Mouse (Mus musculus) hindbrain, embryonic 11.5 days (tissue): Measurements from ENCODE around the gene Sppl2b. TPM values are rescaled to one million over a fixed set of nuclear protein-coding genes. Genes with fewer than 3 reads are reported as not detected.

ENCODE experiments used
- ATAC-seq: fragments of 200-750 bp; cut with Nextera tagmentation; 2 replicates; pipeline ENCODE4 v1.8.0; 2017; ENCODE audit warnings: mild to moderate bottlenecking, moderate TSS enrichment, moderate library complexity; ENCODE audit not compliant: low FRiP score
- DNase-seq: peaks from one replicate; pipeline ENCODE4 v3.0.0-alpha.2; 2015; ENCODE audit warnings: low spot score
- H3K27ac ChIP-seq: fragments of 300-500 bp; sonication (generic); 2 replicates; pipeline ENCODE4 v1.5.1; 2014; ENCODE audit warnings: mild to moderate bottlenecking, low read depth, low read length
- H3K27me3 ChIP-seq: fragments of 300-500 bp; sonication (generic); 2 replicates; pipeline ENCODE4 v1.6.1; 2014; ENCODE audit warnings: mild to moderate bottlenecking, low read length, moderate library complexity, mixed read lengths; ENCODE audit not compliant: control insufficient read depth, insufficient read depth
- H3K36me3 ChIP-seq: fragments of 300-500 bp; sonication (generic); 2 replicates; pipeline ENCODE4 v1.6.1; 2014; ENCODE audit warnings: mild to moderate bottlenecking, low read length, moderate library complexity, mixed read lengths; ENCODE audit not compliant: control insufficient read depth, insufficient read depth
- H3K4me1 ChIP-seq: fragments of 300-500 bp; sonication (generic); replicated peaks from 2 replicates; pipeline ENCODE4 v1.6.1; 2014; ENCODE audit warnings: low read length, mixed read lengths; ENCODE audit not compliant: control insufficient read depth, insufficient read depth
- H3K4me2 ChIP-seq: fragments of 300-500 bp; sonication (generic); replicated peaks from 2 replicates; pipeline ENCODE4 v1.6.1; 2014; ENCODE audit warnings: mild to moderate bottlenecking, low read depth, low read length
- H3K4me3 ChIP-seq: fragments of 300-500 bp; sonication (generic); 2 replicates; pipeline ENCODE4 v1.5.1; 2014; ENCODE audit warnings: low read depth, low read length
- H3K9ac ChIP-seq: fragments of 300-500 bp; sonication (generic); 2 replicates; pipeline ENCODE4 v1.6.1; 2014; ENCODE audit warnings: low read depth, low read length
- H3K9me3 ChIP-seq: fragments of 300-500 bp; sonication (generic); 2 replicates; pipeline ENCODE4 v1.6.1; 2016; ENCODE audit warnings: low read length; ENCODE audit not compliant: control insufficient read depth
- WGBS: fragments of 180-500 bp; shearing (Covaris S2); extraction: QIAGEN DNeasy Blood & Tissue Kit; methylation state at CpG from one replicate; pipeline ENCODE4 v1.1.7; 2014; 5-methylcytosine and 5-hydroxymethylcytosine counted together
- polyA plus RNA-seq: library from polyadenylated mRNA; unstranded; fragments of >200 nt; fragmentation: Nextera tagmentation; extraction: Ambion mirVana; gene quantifications from 2 replicates; pipeline ENCODE4 v1.2.1, GENCODE M21; 2014

The Sppl2b gene
- polyA plus RNA-seq, 1 experiment from 2014 or later = 25.1 TPM

DNA sequence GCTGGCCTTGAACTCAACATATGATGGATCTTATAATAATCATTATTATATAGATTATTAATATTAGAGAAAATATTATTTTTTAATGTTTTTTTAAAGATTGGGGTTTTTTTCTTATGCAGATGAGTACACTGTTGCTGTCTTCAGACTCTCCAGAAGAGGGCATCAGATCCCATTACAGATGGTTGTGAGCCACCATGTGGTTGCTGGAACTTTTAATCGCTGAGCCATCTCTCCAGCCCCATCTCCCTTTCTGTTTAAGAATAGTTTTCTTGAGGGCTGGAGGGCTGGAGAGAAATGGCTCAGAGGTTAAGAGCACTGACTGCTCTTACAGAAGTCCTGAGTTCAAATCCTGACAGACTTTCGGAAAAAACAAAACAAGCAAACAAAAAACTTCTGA is 33.1 kb upstream of the Sppl2b start:
- Histone ChIP-seq H3K27ac (no peak overlapping the region), H3K4me3 (no peak overlapping the region), H3K4me2 (no peak overlapping the region), H3K4me1 (no peaks in the 10 kb centered on the region), H3K9ac (no peak overlapping the region), H3K27me3 (no peaks in the 10 kb centered on the region), H3K9me3 (no peaks in the 10 kb centered on the region), H3K36me3 (no peaks in the 10 kb centered on the region)
- DNase-seq (no peak), ATAC-seq (no peak)
- WGBS = 44% methylated on average over 2 of the region's 2 CpGs

DNA sequence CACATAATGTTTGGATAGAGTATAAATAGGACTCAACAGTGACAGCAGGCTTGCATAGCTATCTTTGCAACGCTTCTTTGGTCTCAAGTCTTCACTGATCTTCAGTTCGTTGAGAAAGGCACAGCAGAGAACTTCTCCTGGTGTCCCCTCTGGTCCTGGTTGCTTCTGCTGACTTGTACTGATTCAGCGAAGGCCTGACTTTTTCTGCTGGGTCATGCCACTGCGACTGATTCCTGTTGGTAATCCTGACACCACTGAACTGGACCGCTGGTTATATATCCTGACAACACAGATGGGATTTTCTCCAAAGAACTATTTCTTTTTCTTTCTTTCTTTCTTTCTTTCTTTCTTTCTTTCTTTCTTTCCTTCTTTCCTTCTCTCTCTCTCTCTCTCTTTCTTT is 32.5 kb upstream of the Sppl2b start:
- Histone ChIP-seq H3K4me3 (no peak overlapping the region), H3K9me3 (no peaks in the 10 kb centered on the region), H3K36me3 (no peaks in the 10 kb centered on the region), H3K9ac (no peak overlapping the region), H3K27ac (no peak overlapping the region), H3K4me2 (no peak overlapping the region), H3K4me1 (no peaks in the 10 kb centered on the region), H3K27me3 (no peaks in the 10 kb centered on the region)
- no peak for ATAC-seq
- no peak for DNase-seq
- WGBS = 93% methylated on average over 5 of the region's 5 CpGs

DNA sequence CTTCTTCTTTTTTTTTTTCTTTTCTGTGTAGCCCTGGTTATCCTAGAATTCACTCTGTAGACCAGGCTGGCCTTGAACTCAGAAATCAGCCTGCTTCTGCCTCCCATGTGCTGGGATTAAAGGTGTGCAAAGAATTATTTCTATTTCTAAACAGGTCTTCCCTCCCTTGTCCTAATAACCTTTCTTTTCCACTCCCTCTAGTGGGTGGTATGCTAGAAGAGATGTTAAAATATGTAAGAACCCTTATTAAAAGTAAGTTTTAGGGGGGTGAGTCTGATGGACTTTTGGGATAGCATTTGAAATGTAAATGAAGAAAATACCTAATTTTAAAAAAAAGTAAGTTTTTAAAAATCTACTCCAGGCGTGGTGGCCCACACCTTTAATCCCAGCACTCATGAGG is 31.8 kb upstream of the Sppl2b start:
- DNase-seq (no peak), ATAC-seq (no peak)
- Histone ChIP-seq H3K27me3 (no peaks in the 10 kb centered on the region), H3K36me3 (no peaks in the 10 kb centered on the region), H3K9me3 (no peaks in the 10 kb centered on the region), H3K4me1 (peaks cover 5% of the 10 kb centered on the region; the same call in 1 of the 2 replicates), H3K27ac (no peak overlapping the region), H3K9ac (no peak overlapping the region), H3K4me2 (no peak overlapping the region), H3K4me3 (no peak overlapping the region)
- 83% methylated on average over 1 of the region's 1 CpGs for WGBS

DNA sequence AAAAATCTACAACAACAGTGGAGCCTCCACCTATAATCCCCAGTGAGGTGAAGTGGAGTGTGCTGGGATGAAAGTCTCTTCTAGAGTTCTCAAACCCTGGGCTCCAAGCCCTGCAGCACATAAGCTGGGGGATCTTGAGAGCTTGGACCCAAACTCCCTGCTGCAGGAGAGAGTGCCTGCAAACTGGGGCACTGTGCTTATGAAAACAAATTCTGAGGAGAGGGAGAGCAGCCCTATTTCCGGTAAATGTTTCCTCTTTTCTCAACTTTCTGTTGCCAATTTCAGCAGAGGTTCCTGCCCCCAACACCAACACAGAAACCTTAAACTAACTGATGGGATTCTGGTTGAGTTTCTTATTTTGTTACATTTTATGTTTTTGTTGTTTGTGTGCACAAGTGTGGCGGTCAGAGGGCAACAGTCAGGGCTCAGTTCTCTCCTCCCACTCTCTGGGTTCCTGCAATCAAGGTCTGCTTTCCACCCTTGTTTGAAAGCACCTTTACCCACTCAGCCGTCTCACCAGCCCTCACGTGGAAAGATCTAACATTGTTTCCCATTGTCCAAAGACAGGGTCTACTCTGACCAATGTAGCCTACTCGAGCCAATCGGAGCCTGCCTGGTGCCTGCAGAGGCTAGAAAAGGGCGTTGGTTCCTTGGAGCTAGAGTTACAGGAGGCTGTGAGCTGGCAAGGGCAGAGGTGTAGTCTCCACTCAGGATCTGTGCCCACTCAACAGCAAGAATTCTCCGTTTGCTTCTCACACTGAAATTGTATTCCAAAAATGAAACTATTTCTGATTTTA is 31.0 kb upstream of the Sppl2b start:
- Histone ChIP-seq H3K9ac (no peak overlapping the region), H3K4me2 (no peak overlapping the region), H3K4me3 (no peak overlapping the region), H3K27ac (no peak overlapping the region), H3K4me1 (peaks cover 5% of the 10 kb centered on the region; the same call in 1 of the 2 replicates), H3K36me3 (no peaks in the 10 kb centered on the region), H3K27me3 (no peaks in the 10 kb centered on the region), H3K9me3 (no peaks in the 10 kb centered on the region)
- no peak for DNase-seq
- WGBS = 65% methylated on average over 8 of the region's 8 CpGs
- ATAC-seq = no peak

DNA sequence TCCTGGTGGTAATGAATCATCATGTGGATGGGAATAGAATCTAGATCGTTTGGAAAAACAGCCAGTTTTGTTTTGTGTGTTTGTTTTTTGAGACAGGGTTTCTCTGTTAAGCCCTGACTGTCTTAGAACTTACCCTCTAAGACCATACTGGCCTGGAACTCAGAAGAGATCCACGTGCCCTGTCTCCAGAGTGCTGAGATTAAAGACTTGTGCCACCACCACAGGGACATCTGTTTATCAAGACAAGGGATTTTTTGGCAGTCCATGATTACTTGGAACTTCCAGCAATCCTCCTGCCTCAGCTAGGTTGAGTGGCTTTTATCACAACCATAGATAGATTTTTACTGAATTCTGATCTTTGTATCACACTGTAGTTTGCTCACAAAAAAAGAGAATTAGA is 30.2 kb upstream of the Sppl2b start:
- H3K9me3 ChIP-seq = no peaks in the 10 kb centered on the region
- 73% methylated on average over 2 of the region's 2 CpGs for WGBS
- no peak for ATAC-seq

DNA sequence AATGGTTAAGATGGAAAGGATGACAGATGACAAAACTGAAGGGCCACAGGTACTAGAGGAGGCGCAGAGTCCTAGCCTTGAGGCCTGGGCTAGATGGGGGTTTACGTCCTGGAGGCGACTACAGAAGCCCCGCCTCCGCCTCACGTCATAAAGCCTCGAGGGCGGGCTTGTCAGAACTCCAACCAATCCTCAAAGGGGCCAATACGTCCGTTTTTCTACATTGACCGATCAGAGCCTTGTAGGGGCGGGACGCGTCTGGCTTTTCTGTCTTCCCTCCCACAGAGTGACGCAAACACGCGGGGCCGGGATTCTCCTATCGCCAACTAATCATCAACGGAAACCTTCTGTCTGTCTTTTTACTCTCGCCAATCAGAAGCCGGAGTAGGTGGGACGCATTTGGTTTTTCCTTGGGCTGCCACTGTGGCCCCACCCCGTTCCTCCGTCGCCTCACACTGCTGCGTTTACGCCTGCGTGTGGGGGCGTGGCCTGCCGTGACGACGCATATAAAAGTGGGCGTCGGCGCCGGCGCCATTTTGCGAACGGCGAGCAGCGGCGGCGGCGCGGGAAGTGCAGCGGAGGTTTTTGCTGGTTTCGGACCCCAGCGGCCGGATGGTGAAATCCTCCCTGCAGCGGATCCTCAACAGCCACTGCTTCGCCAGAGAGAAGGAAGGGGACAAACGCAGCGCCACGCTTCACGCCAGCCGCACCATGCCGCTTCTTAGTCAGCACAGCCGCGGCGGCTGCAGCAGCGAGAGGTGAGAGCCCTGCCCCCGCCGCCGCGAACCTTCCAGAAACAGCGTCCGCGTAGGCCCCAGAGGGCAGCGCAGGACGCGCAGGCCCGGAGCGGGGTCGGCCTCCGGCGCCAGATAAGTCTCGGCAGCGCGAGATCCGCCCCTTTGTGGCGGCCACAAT is 28.7 kb upstream of the Sppl2b start, which contains the start of gene Oaz1:
TSS of gene Oaz1 (plus strand) at position 506 of the 912 bp plus-strand sequence.
- peak within 1 kb of the TSS; percentile 89 for H3K9ac ChIP-seq
- DNase-seq = peak; percentile 99
- peak within 1 kb of the TSS; percentile 80 for H3K27ac ChIP-seq
- WGBS = under 1% methylated on average over 78 of the region's 82 CpGs
- H3K4me3 ChIP-seq = peak within 1 kb of the TSS; percentile 88
- H3K4me2 ChIP-seq = peak within 1 kb of the TSS; percentile 81
- no peaks in the 10 kb centered on the region for H3K27me3 ChIP-seq
- no peaks in the 10 kb centered on the region for H3K36me3 ChIP-seq
- peak; percentile 97 for ATAC-seq
- H3K4me1 ChIP-seq = peaks cover 12% of the 10 kb centered on the region; the same call in 1 of the 2 replicates
- H3K9me3 ChIP-seq = no peaks in the 10 kb centered on the region

More for the DNA sequence above, 30.2 kb upstream of the Sppl2b start:
- Histone ChIP-seq H3K4me1 (peaks cover 10% of the 10 kb centered on the region; the same call in 1 of the 2 replicates), H3K4me3 (no peak overlapping the region), H3K27ac (no peak overlapping the region), H3K36me3 (no peaks in the 10 kb centered on the region), H3K4me2 (no peak overlapping the region), H3K27me3 (no peaks in the 10 kb centered on the region), H3K9ac (no peak overlapping the region)
- DNase-seq = no peak

DNA sequence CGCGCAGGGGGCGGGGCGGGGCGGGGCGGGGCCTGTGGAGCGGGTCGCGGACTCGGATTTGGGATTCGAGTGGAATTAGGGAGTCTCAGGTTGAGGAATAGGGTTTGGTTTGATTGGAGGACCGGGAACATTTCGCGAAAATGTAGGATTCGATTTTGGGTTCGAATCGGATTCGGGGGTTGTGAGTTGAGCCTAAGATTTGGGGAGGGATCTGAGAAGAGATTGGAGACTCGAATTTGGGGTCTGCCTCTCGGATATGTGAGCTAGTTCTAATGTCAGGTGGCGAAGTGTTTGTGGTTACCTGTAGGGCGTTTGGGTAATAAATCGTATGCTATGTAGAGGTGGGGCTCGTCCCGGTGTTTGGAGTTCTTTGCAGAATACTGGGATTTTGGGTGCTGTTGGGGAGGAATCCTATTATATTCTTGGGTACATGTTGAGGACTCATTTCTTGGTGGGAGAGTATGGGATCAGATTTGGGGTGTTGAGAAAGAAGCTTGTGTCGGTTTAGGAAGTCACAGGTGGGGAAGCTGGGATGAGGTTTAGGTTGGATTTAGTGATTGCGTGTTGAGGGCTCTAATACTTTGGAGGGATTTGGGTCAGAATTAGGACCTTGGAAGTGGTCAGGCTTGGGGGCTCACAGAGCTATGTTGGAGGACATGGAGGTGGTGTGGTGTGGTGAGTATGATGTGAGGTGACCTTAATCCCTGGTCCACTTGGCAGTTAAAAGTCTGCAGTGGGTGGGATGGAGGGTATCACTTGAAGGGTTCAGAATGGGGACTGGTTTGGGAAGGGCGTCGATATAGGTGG is 27.8 kb upstream of the Sppl2b start:
- Histone ChIP-seq H3K4me2 (peak overlapping the region; percentile 81), H3K36me3 (no peaks in the 10 kb centered on the region), H3K27ac (peak overlapping the region; percentile 80; the same call in 1 of the 2 replicates), H3K4me3 (peak overlapping the region; percentile 88), H3K27me3 (no peaks in the 10 kb centered on the region), H3K4me1 (peaks cover 12% of the 10 kb centered on the region; the same call in 1 of the 2 replicates), H3K9ac (peak overlapping the region; percentile 89), H3K9me3 (no peaks in the 10 kb centered on the region)
- ATAC-seq (no peak), DNase-seq (no peak)
- 11% methylated on average over 27 of the region's 29 CpGs for WGBS

DNA sequence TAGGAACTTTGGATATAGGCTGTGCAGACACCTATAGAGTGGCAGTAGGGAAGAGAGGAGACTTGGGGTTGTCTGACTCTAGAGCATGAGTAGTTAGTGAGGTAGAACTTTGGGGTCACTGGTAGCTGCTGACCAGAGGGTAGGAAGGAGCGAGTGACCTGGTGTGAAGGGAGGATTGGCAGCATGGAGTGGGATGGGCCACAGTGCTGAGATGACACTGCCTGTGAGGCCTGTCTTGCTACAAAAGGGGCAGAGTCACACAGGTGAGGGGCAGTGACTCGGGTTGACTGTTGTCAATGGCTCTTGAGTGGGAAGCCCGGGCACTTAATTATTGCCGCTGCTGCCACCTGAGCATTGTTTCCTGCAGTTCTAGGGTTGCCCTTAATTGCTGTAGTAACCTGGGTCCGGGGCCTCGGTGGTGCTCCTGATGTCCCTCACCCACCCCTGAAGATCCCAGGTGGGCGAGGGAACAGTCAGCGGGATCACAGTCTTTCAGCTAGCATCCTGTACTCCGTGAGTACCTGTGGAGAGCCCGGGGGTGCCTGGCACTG is 27.1 kb upstream of the Sppl2b start:
- no peaks in the 10 kb centered on the region for H3K9me3 ChIP-seq
- H3K9ac ChIP-seq = peak overlapping the region; percentile 89; the same call in 1 of the 2 replicates
- H3K4me3 ChIP-seq = peak overlapping the region; percentile 88
- ATAC-seq (no peak), DNase-seq (no peak)
- H3K4me2 ChIP-seq = peak overlapping the region; percentile 81
- H3K27me3 ChIP-seq = no peaks in the 10 kb centered on the region
- H3K36me3 ChIP-seq = no peaks in the 10 kb centered on the region
- 87% methylated on average over 10 of the region's 10 CpGs for WGBS
- no peak overlapping the region for H3K27ac ChIP-seq
- H3K4me1 ChIP-seq = peaks cover 15% of the 10 kb centered on the region; the same call in 1 of the 2 replicates
